Mouse (Mus musculus) forebrain, embryonic 15.5 days (tissue): ENCODE data around the gene Gm29666. TPM values are rescaled to one million over a fixed set of nuclear protein-coding genes. Genes with fewer than 3 reads are reported as not detected.

Experiments used
- ATAC-seq: fragments of 200-750 bp; cut with Nextera tagmentation; replicated peaks from 2 replicates; pipeline ENCODE4 v1.8.0; 2017; ENCODE audit warnings: mild to moderate bottlenecking, moderate TSS enrichment, moderate library complexity
- H3K27ac ChIP-seq: fragments of 300-500 bp; sonication (generic); replicated peaks from 2 replicates; pipeline ENCODE4 v1.5.1; 2015; ENCODE audit warnings: mild to moderate bottlenecking, inconsistent platforms
- H3K27me3 ChIP-seq: fragments of 300-500 bp; sonication (generic); 2 replicates; pipeline ENCODE4 v1.6.1; 2015; ENCODE audit warnings: inconsistent platforms
- H3K36me3 ChIP-seq: fragments of 300-500 bp; sonication (generic); 2 replicates; pipeline ENCODE4 v1.6.1; 2015; ENCODE audit warnings: mild to moderate bottlenecking, inconsistent platforms
- H3K4me1 ChIP-seq: fragments of 300-500 bp; sonication (generic); 2 replicates; pipeline ENCODE4 v1.6.1; 2015; ENCODE audit warnings: inconsistent platforms
- H3K4me2 ChIP-seq: fragments of 300-500 bp; sonication (generic); replicated peaks from 2 replicates; pipeline ENCODE4 v1.6.1; 2015; ENCODE audit warnings: mild to moderate bottlenecking, inconsistent platforms
- H3K4me3 ChIP-seq: fragments of 300-500 bp; sonication (generic); 2 replicates; pipeline ENCODE4 v1.5.1; 2015; ENCODE audit warnings: mild to moderate bottlenecking, inconsistent platforms
- H3K9ac ChIP-seq: fragments of 300-500 bp; sonication (generic); replicated peaks from 2 replicates; pipeline ENCODE4 v1.6.1; 2015; ENCODE audit warnings: mild to moderate bottlenecking, inconsistent platforms
- H3K9me3 ChIP-seq: fragments of 300-500 bp; sonication (generic); 2 replicates; pipeline ENCODE4 v1.6.1; 2016; ENCODE audit warnings: inconsistent platforms
- WGBS: fragments of 180-500 bp; shearing (Covaris S2); methylation state at CpG from one replicate; pipeline ENCODE4 v1.1.7; 2015; ENCODE audit warnings: mixed read lengths; 5-methylcytosine and 5-hydroxymethylcytosine counted together
- polyA plus RNA-seq: library from polyadenylated mRNA; unstranded; fragments of >200 nt; fragmentation: Nextera tagmentation; extraction: Ambion mirVana; gene quantifications from 2 replicates; pipeline ENCODE4 v1.2.1, GENCODE M21; 2015

Gene Gm29666
- 0.92 and 1.0 TPM in 2 replicates for polyA plus RNA-seq

DNA sequence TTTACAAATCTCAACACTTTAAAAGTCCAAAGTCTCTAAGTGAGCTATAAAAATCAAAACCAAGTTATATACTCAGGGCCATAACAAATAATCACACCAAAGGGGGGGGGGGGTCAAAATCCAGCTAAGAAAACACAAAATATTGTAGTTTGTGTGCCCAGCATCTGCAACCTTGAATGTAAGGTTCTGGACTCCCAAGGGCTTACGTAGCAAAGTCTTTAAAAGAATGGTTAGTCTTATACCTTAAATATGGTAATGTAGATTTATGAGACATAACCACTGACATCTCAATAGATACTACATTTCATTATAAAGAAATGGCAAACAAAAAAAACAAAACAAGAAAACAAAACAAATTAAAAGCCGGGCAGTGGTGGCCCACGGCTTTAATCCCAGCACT lies at the start of gene Gm29666:
Gene Gm29666, minus strand, starts transcription at position 101 of the 400 bp plus-strand sequence.
- no peak within 1 kb of the TSS for H3K9ac ChIP-seq
- no peaks in the 10 kb centered on the region for H3K27me3 ChIP-seq
- WGBS: 96% methylated on average over 3 of the region's 3 CpGs
- no peak for ATAC-seq
- H3K36me3 ChIP-seq: no peaks in the 10 kb centered on the region
- H3K4me1 ChIP-seq: peaks cover 24% of the 10 kb centered on the region
- no peak within 1 kb of the TSS for H3K27ac ChIP-seq
- H3K9me3 ChIP-seq: no peaks in the 10 kb centered on the region
- H3K4me3 ChIP-seq: no peak within 1 kb of the TSS
- H3K4me2 ChIP-seq: no peak within 1 kb of the TSS

DNA sequence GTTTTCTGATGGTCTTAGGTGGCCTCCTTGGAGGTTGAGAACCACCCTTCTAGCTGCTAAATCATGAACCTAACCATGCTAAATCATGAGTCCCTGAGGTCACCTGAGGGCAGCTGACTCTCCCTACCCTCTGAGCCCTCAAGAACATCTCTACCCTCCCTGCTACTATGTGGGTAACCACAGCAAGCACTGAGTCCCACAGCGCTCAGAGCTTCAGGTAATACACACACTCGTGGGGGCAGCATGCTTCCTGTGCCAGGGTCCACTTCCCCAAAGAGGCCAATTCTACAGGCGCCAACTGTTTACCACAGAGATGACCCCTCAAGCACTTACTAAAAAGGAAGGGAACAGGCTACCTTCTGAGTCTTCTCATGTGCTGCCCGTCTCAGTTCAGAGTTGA lies 48.7 kb upstream of the Gm29666 start:
- ATAC-seq: no peak
- no peak overlapping the region for H3K27ac ChIP-seq
- no peaks in the 10 kb centered on the region for H3K27me3 ChIP-seq
- no peak overlapping the region for H3K4me3 ChIP-seq
- peaks cover 27% of the 10 kb centered on the region for H3K4me1 ChIP-seq
- no peak overlapping the region for H3K4me2 ChIP-seq
- 95% methylated on average over 4 of the region's 4 CpGs for WGBS
- H3K9me3 ChIP-seq: no peaks in the 10 kb centered on the region
- H3K9ac ChIP-seq: no peak overlapping the region
- H3K36me3 ChIP-seq: no peaks in the 10 kb centered on the region

DNA sequence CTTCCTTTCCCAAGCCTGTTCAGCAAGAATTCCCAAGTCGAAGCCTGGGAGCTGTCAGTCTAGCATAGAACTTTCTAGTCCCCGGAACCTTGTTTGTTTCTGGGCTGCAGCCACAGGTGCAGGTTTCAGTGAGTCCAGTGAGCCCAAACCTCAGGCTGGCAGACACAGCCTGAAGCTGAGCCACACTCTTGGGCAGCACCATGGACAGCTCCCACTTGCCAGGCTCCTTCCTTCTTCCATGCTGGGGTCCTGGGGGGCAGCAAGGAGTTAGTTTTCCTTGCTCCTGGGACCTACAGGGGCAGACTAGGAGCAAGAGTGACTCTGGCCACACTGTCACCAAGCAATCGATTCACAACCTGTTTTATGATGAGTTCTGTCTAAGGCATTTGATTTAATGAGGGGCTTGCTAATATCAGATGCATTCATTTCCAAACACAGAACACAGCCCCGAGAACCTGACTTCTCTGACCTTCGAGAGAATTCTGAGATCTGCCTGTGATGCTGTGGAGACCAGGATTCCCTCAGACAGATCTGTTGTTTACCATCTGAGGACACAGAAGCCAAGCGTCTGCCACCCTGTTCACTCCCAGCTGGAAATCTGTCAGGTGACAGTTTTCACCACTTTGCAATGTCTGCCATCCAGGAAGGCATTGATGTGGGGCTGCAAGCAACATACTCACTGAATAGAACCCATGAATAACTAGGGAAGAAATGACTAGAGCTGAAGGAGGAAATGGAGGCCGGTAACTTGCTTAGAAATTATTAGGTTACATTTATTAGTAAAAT lies 45.9 kb upstream of the Gm29666 start:
- Histone ChIP-seq H3K4me2 (no peak overlapping the region), H3K36me3 (no peaks in the 10 kb centered on the region), H3K4me3 (no peak overlapping the region), H3K9ac (no peak overlapping the region), H3K4me1 (peaks cover 24% of the 10 kb centered on the region), H3K9me3 (no peaks in the 10 kb centered on the region), H3K27me3 (no peaks in the 10 kb centered on the region), H3K27ac (peak overlapping the region; percentile 63)
- 62% methylated on average over 7 of the region's 7 CpGs for WGBS
- peak; percentile 35; the same call in 1 of the 2 replicates for ATAC-seq

DNA sequence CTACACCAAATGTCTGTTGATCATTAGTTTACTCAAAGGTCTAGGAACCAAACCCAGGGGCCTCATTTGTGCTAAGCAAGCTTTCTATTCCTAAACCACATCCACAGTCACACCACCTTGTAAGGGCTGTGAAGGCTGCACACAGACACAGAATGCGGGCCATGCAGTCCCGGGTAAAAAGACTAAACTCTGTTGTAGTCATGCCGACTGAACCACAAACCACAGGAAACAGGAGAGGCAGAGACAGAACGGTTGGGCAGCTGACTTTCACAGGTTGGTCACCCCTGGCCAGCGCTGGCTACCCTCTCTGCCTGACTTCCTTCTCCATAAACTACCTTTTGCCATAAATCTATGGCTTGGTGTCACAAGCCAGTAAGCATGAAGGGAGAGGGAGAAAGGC lies 44.9 kb upstream of the Gm29666 start:
- Histone ChIP-seq H3K36me3 (no peaks in the 10 kb centered on the region), H3K27ac (no peak overlapping the region), H3K4me2 (no peak overlapping the region), H3K9me3 (no peaks in the 10 kb centered on the region), H3K4me1 (peaks cover 28% of the 10 kb centered on the region), H3K4me3 (no peak overlapping the region), H3K27me3 (no peaks in the 10 kb centered on the region), H3K9ac (no peak overlapping the region)
- WGBS: 82% methylated on average over 5 of the region's 5 CpGs
- ATAC-seq: no peak

DNA sequence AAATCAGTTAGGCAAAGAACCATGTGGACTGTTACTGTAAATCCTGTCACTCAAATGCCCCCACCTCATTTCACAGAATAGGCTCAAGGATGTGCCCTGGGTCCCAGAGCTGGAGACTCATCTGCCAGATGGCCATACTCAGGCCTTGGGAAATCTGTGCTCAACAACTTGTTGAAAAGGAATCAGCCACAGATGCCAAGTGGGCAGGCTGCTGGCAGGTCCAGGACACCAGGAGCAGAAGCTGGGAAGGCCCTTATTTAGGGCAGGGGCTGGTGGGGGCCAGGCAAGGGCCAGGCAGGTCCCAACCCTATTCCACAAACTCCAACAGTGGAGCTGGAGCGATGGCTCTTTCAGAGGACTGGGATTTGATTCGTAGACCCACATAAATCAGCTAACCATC lies 42.7 kb upstream of the Gm29666 start:
- no peak for ATAC-seq
- no peaks in the 10 kb centered on the region for H3K36me3 ChIP-seq
- H3K4me1 ChIP-seq: peaks cover 48% of the 10 kb centered on the region

DNA sequence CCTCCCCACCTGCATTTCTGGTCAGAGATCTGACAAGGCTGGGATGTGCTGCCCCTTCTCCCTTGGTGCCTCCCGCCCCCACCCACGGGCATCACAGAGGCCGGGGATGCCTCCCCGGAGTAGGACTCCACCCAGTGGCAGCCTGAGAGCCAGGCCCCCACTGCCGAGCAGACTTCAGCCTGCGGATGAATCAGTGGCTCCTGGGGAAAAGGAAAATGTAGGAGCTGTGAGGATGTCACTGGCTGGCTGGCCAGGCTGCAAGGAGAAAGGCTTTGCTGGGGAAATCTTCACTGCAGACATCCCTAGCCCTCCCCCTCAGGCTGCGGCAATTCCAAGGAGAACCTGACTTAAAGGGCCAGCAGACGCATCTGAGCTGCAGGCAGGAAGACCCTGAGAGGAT lies 40.9 kb upstream of the Gm29666 start:
- no peak overlapping the region; the same call in 1 of the 2 replicates for H3K4me2 ChIP-seq
- H3K4me1 ChIP-seq: peaks cover 40% of the 10 kb centered on the region
- 26% methylated on average over 8 of the region's 8 CpGs for WGBS

More for the DNA sequence above, 42.7 kb upstream of the Gm29666 start:
- Histone ChIP-seq H3K27me3 (no peaks in the 10 kb centered on the region), H3K9me3 (no peaks in the 10 kb centered on the region), H3K9ac (no peak overlapping the region), H3K27ac (no peak overlapping the region), H3K4me3 (no peak overlapping the region), H3K4me2 (no peak overlapping the region)
- 88% methylated on average over 2 of the region's 2 CpGs for WGBS

DNA sequence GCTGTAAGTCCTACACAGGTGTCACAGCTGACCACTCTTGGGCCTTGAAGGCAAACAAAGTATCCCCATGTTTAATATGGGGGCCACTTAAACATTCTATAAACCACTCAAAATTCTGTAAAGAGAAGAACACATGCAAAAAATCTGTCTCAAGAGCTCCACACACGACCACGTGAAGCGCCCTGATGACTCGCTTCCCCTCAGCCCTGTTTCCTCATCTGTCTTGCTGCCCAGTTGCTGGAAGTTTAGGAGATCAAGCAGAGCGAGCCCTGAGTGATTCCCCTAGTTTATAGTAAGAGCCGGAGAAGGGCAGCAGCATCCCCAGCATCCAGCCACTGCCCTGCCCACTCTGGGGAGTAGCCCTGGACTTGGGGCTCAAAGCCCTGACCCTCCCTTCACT lies 40.1 kb upstream of the Gm29666 start:
- no peak overlapping the region for H3K4me3 ChIP-seq
- 90% methylated on average over 6 of the region's 6 CpGs for WGBS
- H3K4me1 ChIP-seq: peaks cover 33% of the 10 kb centered on the region
- no peak overlapping the region for H3K27ac ChIP-seq
- no peaks in the 10 kb centered on the region for H3K27me3 ChIP-seq
- no peak overlapping the region for H3K9ac ChIP-seq
- H3K36me3 ChIP-seq: 0 out of 2 replicates have a peak, but pooled peaks cover 13% of the 10 kb centered on the region
- ATAC-seq: no peak
- no peak overlapping the region for H3K4me2 ChIP-seq
- no peaks in the 10 kb centered on the region for H3K9me3 ChIP-seq

More for the DNA sequence above, 40.9 kb upstream of the Gm29666 start:
- no peak for ATAC-seq
- Histone ChIP-seq H3K4me3 (no peak overlapping the region), H3K27ac (peak overlapping the region; percentile 36; the same call in 1 of the 2 replicates), H3K36me3 (0 out of 2 replicates have a peak, but pooled peaks cover 5% of the 10 kb centered on the region), H3K9me3 (no peaks in the 10 kb centered on the region), H3K9ac (0 out of 2 replicates have a peak overlapping the region, but pooled peaks have one; percentile 4), H3K27me3 (no peaks in the 10 kb centered on the region)

DNA sequence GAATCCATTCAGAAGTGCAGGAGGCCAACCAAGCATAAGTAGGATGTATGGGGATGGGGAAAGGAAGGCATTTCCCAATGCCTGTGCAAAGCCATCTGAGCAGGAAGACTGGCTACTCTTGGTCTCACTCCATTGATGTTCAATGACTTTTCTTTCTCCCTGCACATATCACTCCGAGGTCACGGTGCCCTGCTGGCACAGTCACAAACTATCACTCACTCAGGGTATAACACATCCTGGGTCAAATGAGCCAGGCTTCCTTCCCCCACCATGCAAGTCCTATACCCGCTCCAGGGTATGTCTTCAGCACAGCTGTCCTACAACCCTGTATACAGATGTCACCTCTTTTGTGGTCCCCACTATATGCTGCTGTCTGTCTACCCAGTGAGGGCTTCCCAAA lies 38.5 kb upstream of the Gm29666 start:
- 91% methylated on average over 3 of the region's 3 CpGs for WGBS
- H3K9me3 ChIP-seq: no peaks in the 10 kb centered on the region
- no peak overlapping the region for H3K4me2 ChIP-seq
- ATAC-seq: no peak
- H3K27me3 ChIP-seq: no peaks in the 10 kb centered on the region
- H3K9ac ChIP-seq: no peak overlapping the region
- peak overlapping the region; percentile 28; the same call in 1 of the 2 replicates for H3K27ac ChIP-seq
- H3K4me3 ChIP-seq: no peak overlapping the region
- H3K36me3 ChIP-seq: peaks cover 26% of the 10 kb centered on the region
- peaks cover 33% of the 10 kb centered on the region for H3K4me1 ChIP-seq

DNA sequence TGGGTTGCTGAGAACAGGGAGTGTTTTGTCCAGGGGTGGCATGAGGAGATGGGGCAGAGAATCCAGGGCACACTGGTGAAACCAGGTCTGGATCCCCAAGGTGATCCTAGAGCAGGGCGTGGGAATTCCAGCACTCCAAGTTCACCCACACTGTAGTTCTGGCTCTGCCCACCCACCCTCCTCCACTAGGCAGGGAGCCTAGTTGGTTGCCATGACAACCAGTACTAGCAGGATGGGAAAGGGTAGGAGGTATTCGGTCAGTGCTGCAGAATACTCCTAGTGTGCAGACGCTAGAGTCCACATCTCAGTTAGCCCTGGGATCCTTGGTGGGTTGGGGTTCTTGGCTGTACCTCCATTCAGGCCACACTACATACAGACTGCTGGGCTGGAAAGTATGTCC lies 38.0 kb upstream of the Gm29666 start:
- Histone ChIP-seq H3K4me3 (no peak overlapping the region), H3K27me3 (no peaks in the 10 kb centered on the region), H3K4me2 (no peak overlapping the region), H3K9ac (no peak overlapping the region), H3K27ac (peak overlapping the region; percentile 28), H3K9me3 (no peaks in the 10 kb centered on the region), H3K4me1 (peaks cover 33% of the 10 kb centered on the region), H3K36me3 (peaks cover 31% of the 10 kb centered on the region)
- ATAC-seq: peak; percentile 62; the same call in 1 of the 2 replicates
- WGBS: 17% methylated on average over 3 of the region's 3 CpGs

DNA sequence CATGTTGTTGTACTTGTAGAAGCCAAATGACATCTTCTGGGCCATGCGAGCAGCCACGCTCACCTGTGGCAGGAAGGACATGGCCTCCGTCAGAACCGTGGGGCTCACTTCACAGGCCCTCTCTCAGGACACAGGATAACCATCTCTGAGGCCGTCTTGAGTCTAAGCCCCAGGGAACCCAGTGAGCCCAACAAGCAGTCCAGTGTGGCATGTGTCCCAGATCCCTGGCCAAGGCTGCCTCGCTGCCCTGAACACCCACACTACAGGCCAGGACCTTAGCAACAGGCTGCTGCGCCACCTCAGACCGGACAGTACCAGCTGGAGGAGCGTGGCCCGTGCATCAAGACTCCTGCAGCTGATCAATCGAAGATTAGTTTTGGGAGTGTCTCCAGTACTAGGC lies 33.4 kb upstream of the Gm29666 start:
- Histone ChIP-seq H3K27me3 (no peaks in the 10 kb centered on the region), H3K27ac (no peak overlapping the region), H3K9ac (no peak overlapping the region), H3K4me1 (peaks cover 10% of the 10 kb centered on the region), H3K4me2 (no peak overlapping the region), H3K4me3 (no peak overlapping the region), H3K9me3 (no peaks in the 10 kb centered on the region), H3K36me3 (peaks cover 65% of the 10 kb centered on the region)
- ATAC-seq: no peak
- WGBS: 95% methylated on average over 11 of the region's 11 CpGs

DNA sequence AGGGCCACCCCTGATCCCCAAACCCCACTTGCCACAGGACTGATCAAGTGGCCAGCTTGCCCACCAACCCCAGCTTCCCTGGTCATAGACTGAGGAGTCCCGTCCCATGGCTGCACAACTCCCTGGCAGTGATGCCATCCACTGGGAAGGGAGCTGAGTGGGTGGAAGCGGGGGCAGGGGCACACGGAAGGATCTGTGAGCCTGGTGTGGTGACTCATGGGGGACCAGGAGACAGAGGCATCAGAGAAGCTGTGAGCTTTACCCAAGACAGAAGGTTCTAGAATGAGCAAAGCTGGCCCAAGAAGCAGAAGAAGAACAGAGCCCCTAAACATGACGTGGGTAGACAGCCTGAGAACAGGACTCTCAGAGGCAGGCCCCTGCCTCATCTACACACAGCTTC lies 30.2 kb upstream of the Gm29666 start:
- Histone ChIP-seq H3K4me1 (no peaks in the 10 kb centered on the region), H3K27ac (no peak overlapping the region), H3K9ac (no peak overlapping the region), H3K4me2 (no peak overlapping the region), H3K9me3 (no peaks in the 10 kb centered on the region), H3K4me3 (no peak overlapping the region), H3K27me3 (no peaks in the 10 kb centered on the region), H3K36me3 (peaks cover 60% of the 10 kb centered on the region)
- ATAC-seq: no peak
- WGBS: 97% methylated on average over 4 of the region's 4 CpGs

DNA sequence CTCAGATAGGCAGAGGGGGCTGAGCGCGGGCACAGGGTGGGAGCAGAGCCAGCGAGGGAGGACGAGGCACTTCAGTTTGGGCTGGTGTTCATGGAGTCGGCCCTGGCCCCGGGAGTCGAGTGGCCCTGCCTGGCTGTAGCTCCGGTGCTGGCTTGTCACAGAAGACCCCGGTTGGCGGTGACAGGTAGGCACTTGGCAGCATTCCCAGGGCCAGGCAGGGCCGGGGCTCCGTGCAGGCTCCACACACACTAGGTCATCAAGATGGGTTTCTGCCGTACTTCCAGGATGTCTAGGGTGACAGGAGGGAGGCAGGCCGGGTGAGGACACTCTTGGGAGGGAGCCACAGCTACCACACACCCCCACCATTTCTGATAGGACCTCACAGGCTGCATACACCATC lies 29.2 kb upstream of the Gm29666 start:
- no peak overlapping the region for H3K9ac ChIP-seq
- WGBS: 82% methylated on average over 14 of the region's 14 CpGs
- H3K4me3 ChIP-seq: no peak overlapping the region
- no peak overlapping the region for H3K4me2 ChIP-seq
- H3K27me3 ChIP-seq: no peaks in the 10 kb centered on the region
- peaks cover 52% of the 10 kb centered on the region for H3K36me3 ChIP-seq
- no peaks in the 10 kb centered on the region for H3K9me3 ChIP-seq
- H3K27ac ChIP-seq: no peak overlapping the region
- no peak for ATAC-seq
- no peaks in the 10 kb centered on the region for H3K4me1 ChIP-seq
